Mouse (Mus musculus) heart, adult 9 months (tissue): ENCODE measurements around the gene Slc4a10.

Experiments
- DNase-seq, 2 experiments: peaks; one replicate each; pipeline ENCODE4 v3.0.0; 2022; ENCODE audit warnings: low spot score in 2 of 2

The Slc4a10 gene

GRCm38 (mm10) chr2:62352035-62352434 is 305.8 kb downstream of the Slc4a10 start:
- no peak for DNase-seq

- DNase-seq = no peak
Measured at GRCm38 (mm10) chr2:62355766-62356165, 309.5 kb downstream of the Slc4a10 start.

GRCm38 (mm10) chr2:62356606-62357005 is 310.3 kb downstream of the Slc4a10 start:
- DNase-seq = no peak

GRCm38 (mm10) chr2:62357259-62357658 is 311.0 kb downstream of the Slc4a10 start:
- DNase-seq = no peak

GRCm38 (mm10) chr2:62360872-62361271 is 314.6 kb downstream of the Slc4a10 start:
- DNase-seq = no peak

GRCm38 (mm10) chr2:62361514-62361913 is 315.3 kb downstream of the Slc4a10 start:
- DNase-seq = no peak

GRCm38 (mm10) chr2:62362211-62362610 is 315.9 kb downstream of the Slc4a10 start:
- no peak for DNase-seq

- DNase-seq = no peak
Measured at GRCm38 (mm10) chr2:62363606-62364005, 317.3 kb downstream of the Slc4a10 start.

- no peak for DNase-seq
Measured at GRCm38 (mm10) chr2:62368349-62369053, 322.2 kb downstream of the Slc4a10 start.

- DNase-seq = no peak
Measured at GRCm38 (mm10) chr2:62370048-62370447, 323.8 kb downstream of the Slc4a10 start.

GRCm38 (mm10) chr2:62373692-62374091 is 327.4 kb downstream of the Slc4a10 start:
- DNase-seq = no peak
